Mouse (Mus musculus) mesoderm, embryonic 11.5 days (tissue): Measurements from ENCODE around the gene Cyp4f40.
A peak's percentile ranks its signal among the peaks of the same experiment; 100 is the strongest.
"Not testable (repeated sequence)": the region's sequence is repeated elsewhere in the genome, so short reads cannot be mapped to it uniquely, and the experiment has no call there.

Source experiments
- DNase-seq: peaks from one replicate; pipeline ENCODE4 v3.0.0-alpha.2; 2012; ENCODE audit warnings: low read depth, low spot score

Gene Cyp4f40

GRCm38 (mm10) chr17:32658712-32659111 is at the start of gene Cyp4f40:
Cyp4f40 (plus strand) TSS chr17:32658900.
- DNase-seq = no peak

- not testable (repeated sequence) for DNase-seq
These were observed 48.5 kb upstream of the Cyp4f40 start for GRCm38 (mm10) chr17:32610231-32610630.

DNA sequence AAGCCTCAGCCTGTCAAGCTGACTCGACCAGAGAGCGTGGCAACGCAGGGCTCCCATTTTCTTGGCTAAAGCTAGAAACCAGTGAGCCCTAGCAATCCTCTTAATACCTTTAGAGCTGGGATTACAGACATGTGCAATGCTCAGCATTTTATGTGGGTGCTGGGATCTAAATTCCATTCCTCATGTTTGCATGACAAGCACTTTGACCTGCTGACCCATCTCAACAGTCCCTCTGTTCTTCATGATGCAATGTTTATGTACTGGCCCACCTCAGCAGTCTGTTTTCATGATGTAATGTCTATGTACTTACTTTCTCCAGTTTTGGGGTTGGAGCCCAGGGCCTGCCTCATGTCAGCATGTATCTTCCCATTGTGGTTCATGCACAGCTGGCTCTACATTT is 47.8 kb upstream of the Cyp4f40 start:
- no peak for DNase-seq

GRCm38 (mm10) chr17:32612417-32612816 is 46.3 kb upstream of the Cyp4f40 start:
- DNase-seq = no peak

DNA sequence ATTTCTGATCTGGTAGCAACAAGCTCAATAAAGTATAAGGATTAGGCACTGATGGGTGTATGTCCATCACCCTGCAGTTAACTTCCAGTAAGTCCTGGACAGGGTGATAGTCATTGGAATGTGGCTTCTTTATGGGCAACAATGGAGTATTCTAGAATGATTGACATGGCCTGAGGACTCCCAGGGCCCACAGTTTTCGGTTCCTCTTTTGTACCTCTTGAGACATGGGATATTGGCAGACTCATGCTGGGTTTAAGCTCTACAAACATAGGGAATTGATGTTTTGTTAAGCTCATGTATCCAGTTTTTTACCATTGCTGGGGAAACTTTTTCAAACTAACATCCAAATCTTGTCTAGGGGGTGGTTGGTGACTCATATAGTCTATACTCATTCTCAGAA is 41.4 kb upstream of the Cyp4f40 start:
- DNase-seq = no peak

DNA sequence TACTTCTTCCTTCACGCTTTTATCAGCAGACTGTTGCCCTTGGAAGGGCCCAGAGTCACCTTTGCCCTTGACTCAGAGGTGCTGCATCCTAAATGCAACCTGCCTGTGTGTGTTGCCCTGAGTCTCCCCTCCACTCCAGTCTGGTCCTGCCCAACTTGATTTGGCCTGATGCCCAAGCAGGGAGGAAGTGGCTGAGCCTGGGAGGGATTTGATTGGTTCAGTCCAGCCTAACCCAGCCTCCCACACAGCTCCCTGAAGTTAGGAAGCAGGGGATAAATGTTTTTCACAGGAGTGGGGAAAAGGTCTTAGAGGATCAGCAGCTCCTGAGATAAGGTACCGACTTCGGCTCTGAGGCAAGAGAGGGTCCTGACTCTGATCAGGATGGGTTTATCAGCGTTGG is 37.7 kb upstream of the Cyp4f40 start, which contains the start of gene Cyp4f37:
TSS of gene Cyp4f37 (plus strand) at position 292 of the 400 bp plus-strand sequence.
- DNase-seq = not testable (repeated sequence)

- not testable (repeated sequence) for DNase-seq
These were observed 29.0 kb upstream of the Cyp4f40 start for GRCm38 (mm10) chr17:32629726-32630125.

GRCm38 (mm10) chr17:32631936-32632335 is 26.8 kb upstream of the Cyp4f40 start:
- DNase-seq = no peak

DNA sequence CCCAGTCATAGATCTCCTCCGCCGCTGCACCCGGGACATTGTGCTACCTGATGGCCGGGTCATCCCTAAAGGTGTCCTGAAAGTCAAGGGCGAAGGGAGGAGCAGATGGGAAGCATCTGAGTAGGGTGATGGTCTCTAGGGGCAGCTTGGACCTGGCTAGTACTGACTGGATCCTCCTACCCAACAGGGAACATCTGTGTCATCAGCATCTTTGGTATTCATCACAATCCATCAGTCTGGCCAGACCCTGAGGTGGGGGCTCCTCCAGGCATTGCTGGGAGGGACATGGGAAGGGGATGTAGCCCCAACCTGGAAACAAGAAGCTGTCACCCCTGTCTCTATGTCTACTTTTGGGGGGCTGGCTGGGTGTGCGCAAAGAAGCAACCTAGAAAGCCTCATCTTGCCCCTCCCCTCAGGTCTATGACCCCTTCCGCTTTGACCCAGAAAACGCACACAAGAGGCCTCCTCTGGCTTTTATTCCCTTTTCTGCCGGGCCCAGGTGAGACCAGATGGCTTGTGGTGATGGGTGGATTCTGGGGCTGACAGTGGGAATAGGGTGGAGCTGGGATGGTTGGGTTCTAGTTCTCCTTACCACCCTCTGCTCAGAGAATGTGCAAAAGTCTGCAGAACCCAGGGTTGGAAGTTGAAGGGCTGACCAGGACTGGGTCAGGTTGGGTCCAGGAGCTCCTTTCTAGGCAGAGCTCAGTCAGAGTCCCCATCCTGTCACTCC is 24.3 kb upstream of the Cyp4f40 start:
- DNase-seq = not testable (repeated sequence)

DNA sequence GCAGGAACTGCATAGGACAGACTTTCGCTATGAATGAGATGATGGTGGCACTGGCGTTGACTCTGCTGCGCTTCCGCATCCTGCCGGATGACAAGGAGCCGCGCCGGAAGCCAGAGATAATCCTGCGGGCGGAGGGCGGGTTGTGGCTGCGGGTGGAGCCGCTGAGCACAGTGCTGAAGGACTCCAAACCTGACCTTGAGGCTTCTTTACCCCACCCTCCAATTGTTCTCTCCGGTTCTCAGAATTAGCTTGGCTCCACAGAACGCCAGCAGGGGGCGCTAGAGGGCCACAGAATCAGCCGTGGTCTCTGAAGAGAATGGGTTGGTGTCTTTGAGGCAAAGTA is 23.8 kb upstream of the Cyp4f40 start:
- peak; percentile 89 for DNase-seq

GRCm38 (mm10) chr17:32636341-32636740 is 22.4 kb upstream of the Cyp4f40 start:
- no peak for DNase-seq

DNA sequence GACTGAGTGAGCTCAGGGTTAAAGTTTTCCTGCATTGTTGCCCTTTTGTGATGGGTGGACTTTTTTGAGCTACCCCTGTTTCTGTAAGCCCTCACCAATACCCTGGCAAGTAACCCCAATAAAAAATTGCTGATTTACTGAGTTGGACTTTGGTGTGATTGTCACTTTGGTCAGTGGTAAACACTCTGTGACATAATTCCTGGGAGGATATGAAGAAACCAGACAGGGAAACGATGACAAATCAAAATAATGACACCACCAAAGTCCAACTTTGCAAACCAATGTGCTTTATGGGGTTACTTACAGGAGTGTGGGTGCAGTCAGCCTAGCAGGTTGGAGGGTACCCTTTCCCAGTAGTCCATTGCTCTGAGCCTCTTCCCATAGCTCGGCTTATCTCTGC is 21.5 kb upstream of the Cyp4f40 start:
- DNase-seq = no peak

GRCm38 (mm10) chr17:32646631-32647030 is 12.1 kb upstream of the Cyp4f40 start:
- no peak for DNase-seq

DNA sequence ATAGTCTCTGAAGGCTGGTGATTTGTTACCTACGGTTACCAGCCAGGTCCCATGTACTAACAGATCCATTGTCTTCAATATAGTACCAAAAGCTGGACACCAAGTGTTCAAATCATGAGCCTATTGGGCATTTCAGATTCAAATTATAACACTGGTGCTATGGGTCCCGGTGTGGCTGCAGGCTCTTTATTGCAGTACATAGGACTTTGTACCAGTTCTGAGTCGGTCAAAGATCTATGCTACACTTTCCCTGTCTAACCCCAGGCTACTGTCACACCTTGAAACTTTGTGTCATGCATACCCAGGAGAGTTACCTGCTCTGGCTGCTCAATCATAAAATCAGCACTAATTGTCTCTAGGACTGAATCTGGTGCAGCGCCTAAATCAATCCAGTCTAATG is 4.8 kb upstream of the Cyp4f40 start:
- DNase-seq = no peak

GRCm38 (mm10) chr17:32657041-32657440 is 1.7 kb upstream of the Cyp4f40 start:
- no peak for DNase-seq

GRCm38 (mm10) chr17:32658246-32658645 is 454 bp upstream of the Cyp4f40 start:
- no peak for DNase-seq

GRCm38 (mm10) chr17:32673976-32674375 is 15.3 kb downstream of the Cyp4f40 start:
- DNase-seq = no peak

DNA sequence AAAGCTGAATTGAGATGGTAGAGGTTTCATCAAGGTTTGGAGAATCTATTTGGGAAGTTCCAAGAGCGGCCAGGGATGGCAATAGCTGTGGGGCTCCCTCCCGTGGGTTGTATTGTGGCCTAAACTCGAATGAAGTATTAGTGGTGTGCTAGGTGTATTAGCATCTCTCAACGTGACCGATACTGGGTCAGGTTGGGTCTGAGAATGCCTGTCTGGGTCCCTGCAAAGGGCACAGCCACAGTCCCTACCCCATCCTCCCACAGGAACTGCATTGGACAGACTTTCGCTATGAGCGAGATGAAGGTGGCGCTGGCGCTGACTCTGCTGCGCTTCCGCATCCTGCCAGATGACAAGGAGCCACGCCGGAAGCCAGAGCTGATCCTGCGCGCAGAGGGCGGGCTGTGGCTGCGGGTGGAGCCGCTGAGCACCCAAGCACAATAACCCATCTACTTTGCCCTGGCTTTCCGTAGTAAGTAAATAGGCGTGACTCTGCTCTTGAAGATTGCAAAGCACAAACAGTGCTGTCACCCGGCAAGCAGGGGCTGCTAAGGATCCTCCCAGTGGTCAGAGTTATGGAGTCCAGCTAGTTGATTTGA is 17.4 kb downstream of the Cyp4f40 start:
- DNase-seq = peak; percentile 2

DNA sequence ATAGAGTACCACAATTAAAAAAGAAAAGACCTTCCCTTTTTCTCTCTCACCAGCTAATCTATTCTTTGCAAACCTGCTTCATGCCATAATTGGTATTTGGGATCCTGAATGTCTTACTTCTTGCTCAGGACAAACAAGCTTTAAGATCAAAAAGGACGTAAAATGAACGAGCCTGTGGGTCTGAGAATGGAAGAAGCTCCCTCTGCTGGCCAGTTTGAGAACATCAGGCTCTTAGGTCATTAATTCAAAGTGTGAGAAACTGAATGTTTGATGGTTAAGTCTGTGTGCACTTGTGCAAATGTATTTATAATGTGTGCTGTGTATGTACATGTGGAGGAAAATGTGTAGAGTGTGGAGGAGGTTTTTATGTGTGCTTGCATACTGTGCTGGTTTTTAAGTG is 21.7 kb downstream of the Cyp4f40 start:
- peak; percentile 58 for DNase-seq

- DNase-seq = peak; percentile 19
These were observed 26.5 kb downstream of the Cyp4f40 start, which contains the start of gene Cyp4f15 for GRCm38 (mm10) chr17:32685048-32685750. Cyp4f15 (plus strand) TSS chr17:32685627.

DNA sequence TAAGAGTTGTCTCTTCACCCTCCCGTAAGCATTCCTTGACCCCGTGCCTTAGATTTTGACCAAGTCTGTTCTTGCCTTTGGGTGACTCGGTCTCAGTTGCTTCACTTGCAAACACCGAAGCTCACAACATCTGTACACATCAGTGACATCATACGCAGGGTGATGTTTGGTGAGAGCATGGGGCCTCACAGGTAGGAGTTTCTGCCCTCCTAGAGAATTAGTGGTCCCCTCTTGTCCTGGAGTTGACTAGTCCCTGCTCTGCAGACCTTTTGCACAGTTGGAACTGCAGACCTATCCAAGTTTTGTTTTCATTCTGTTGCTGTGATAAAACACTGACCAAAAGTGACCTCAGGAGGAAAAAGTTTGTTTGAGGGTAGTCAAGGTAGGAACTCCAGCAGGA is 28.0 kb downstream of the Cyp4f40 start:
- no peak for DNase-seq

- no peak for DNase-seq
These were observed 32.3 kb downstream of the Cyp4f40 start for GRCm38 (mm10) chr17:32690959-32691358.

DNA sequence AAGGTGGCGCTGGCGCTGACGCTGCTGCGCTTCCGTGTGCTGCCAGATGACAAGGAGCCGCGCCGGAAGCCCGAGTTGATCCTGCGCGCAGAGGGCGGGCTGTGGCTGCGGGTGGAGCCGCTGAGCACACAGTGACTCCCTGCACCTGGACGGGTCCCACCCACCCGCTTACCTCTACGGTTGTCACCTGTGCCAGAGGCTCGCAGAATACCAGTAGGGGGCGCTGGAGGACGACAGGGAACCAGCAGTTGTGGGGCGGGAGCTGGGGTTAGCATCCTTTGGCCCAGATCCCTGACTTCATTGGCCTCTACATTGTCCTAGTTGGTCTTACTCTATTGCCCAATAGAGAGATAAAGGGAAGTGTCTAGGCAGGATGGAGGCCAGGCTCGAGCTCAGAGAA is 44.1 kb downstream of the Cyp4f40 start:
- no peak for DNase-seq
